Mouse (Mus musculus): ENCODE results near the gene Ptpn11.

Gene Ptpn11

GRCm38 (mm10) chr5:121124208-121125185 is 66.7 kb downstream of the Ptpn11 start:
- no peak for DNase-seq (ENCODE audit: low read depth, low spot score)

- no peak for DNase-seq (ENCODE audit: low read depth, low spot score)
These were observed 67.8 kb downstream of the Ptpn11 start for GRCm38 (mm10) chr5:121123399-121123798.

GRCm38 (mm10) chr5:121122577-121122976 is 68.6 kb downstream of the Ptpn11 start:
- DNase-seq (ENCODE audit: low read depth, low spot score) = no peak

GRCm38 (mm10) chr5:121122036-121122435 is 69.2 kb downstream of the Ptpn11 start:
- DNase-seq (ENCODE audit: low read depth, low spot score) = no peak

GRCm38 (mm10) chr5:121119331-121120034 is 71.7 kb downstream of the Ptpn11 start:
- DNase-seq (ENCODE audit: low read depth, low spot score) = no peak

- no peak for DNase-seq (ENCODE audit: low read depth, low spot score)
These were observed 72.9 kb downstream of the Ptpn11 start for GRCm38 (mm10) chr5:121118345-121118744.

GRCm38 (mm10) chr5:121116941-121117340 is 74.3 kb downstream of the Ptpn11 start:
- no peak for DNase-seq (ENCODE audit: low read depth, low spot score)

GRCm38 (mm10) chr5:121115391-121116157 is 75.6 kb downstream of the Ptpn11 start:
- DNase-seq (ENCODE audit: low read depth, low spot score) = no peak

GRCm38 (mm10) chr5:121114151-121114550 is 77.0 kb downstream of the Ptpn11 start:
- DNase-seq (ENCODE audit: low read depth, low spot score) = no peak

- DNase-seq (ENCODE audit: low read depth, low spot score) = no peak
These were observed 78.8 kb downstream of the Ptpn11 start for GRCm38 (mm10) chr5:121112390-121112789.

GRCm38 (mm10) chr5:121111106-121111915 is 79.9 kb downstream of the Ptpn11 start:
- no peak for DNase-seq (ENCODE audit: low read depth, low spot score)

- no peak for DNase-seq (ENCODE audit: low read depth, low spot score)
These were observed 82.0 kb downstream of the Ptpn11 start for GRCm38 (mm10) chr5:121109185-121109584.

- no peak for DNase-seq (ENCODE audit: low read depth, low spot score)
These were observed 84.3 kb downstream of the Ptpn11 start for GRCm38 (mm10) chr5:121106913-121107312.

- no peak for DNase-seq (ENCODE audit: low read depth, low spot score)
These were observed 90.2 kb downstream of the Ptpn11 start for GRCm38 (mm10) chr5:121100886-121101580.

- no peak for DNase-seq (ENCODE audit: low read depth, low spot score)
These were observed 91.1 kb downstream of the Ptpn11 start for GRCm38 (mm10) chr5:121100095-121100494.

GRCm38 (mm10) chr5:121097970-121098369 is 93.2 kb downstream of the Ptpn11 start:
- no peak for DNase-seq (ENCODE audit: low read depth, low spot score)

GRCm38 (mm10) chr5:121096744-121097143 is 94.5 kb downstream of the Ptpn11 start:
- DNase-seq (ENCODE audit: low read depth, low spot score) = no peak

- no peak for DNase-seq (ENCODE audit: low read depth, low spot score)
These were observed 97.9 kb downstream of the Ptpn11 start for GRCm38 (mm10) chr5:121093281-121093680.

GRCm38 (mm10) chr5:121089660-121090059 is 101.5 kb downstream of the Ptpn11 start:
- no peak for DNase-seq (ENCODE audit: low read depth, low spot score)

GRCm38 (mm10) chr5:121087733-121088132 is 103.5 kb downstream of the Ptpn11 start:
- no peak for DNase-seq (ENCODE audit: low read depth, low spot score)

All from WW6 (cell line).